Mouse (Mus musculus): ENCODE results near the gene Kcna3. TPM values are rescaled to one million over a fixed set of nuclear protein-coding genes. Genes with fewer than 3 reads are reported as not detected.

Gene Kcna3
- polyA plus RNA-seq, 1 experiment = 151 TPM

DNA sequence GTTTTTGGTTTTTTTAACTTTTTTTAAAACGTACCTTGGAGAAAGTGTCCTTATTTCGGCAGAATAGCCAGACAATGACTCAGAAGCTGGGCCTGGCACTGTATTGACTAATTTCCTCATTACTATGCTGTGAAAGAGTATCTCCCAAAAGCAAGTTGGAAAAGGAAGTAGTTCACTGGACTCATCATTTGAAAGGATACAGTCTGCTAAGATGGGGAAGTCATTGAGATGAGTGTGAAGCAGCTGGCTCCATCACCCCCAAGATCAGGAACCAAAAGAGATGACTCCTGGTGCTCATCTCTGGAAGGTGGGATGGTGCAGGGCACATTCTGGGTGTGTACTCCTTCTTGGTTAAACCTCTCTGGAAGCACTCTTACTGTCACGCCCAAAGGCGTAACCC, 51.4 kb downstream of the Kcna3 start:
- no peak for DNase-seq
- H3K36me3 ChIP-seq (ENCODE audit: control insufficient read depth, insufficient read depth, low read length) = no peaks in the 10 kb centered on the region
- no peak overlapping the region for H3K4me3 ChIP-seq (ENCODE audit: control insufficient read depth, insufficient read depth, low read length)
- WGBS = 99% methylated on average over 4 of the region's 4 CpGs
- no peak overlapping the region for H3K27ac ChIP-seq (ENCODE audit: control insufficient read depth, insufficient read depth, low read length)
- no peaks in the 10 kb centered on the region for H3K27me3 ChIP-seq (ENCODE audit: control insufficient read depth, insufficient read depth, low read length)
- TF ChIP-seq CTCF (IDR thresholded peaks at IDR 0.05; ENCODE audit: borderline replicate concordance, control insufficient read depth, extremely low read depth, insufficient read depth, low read length, poor library complexity) (no peak), POLR2A (IDR thresholded peaks at IDR 0.05; ENCODE audit: control insufficient read depth, extremely low read depth, insufficient read depth, low read length, poor library complexity) (no peak)
- H3K4me1 ChIP-seq (replicated peaks; ENCODE audit: control insufficient read depth, insufficient read depth, low read length) = peaks cover 28% of the 10 kb centered on the region

Other genes with a start within 250 kb of the Kcna3 start
- 65.0 and 76.9 TPM in 2 replicates for gene Cd53, start 246.0 kb upstream of the Kcna3 start, polyA plus RNA-seq (2012; rRNA removed)
- 0.09 TPM in 1 of 2 replicates, not detected in the other for gene Olfr266, start 209.9 kb upstream of the Kcna3 start, polyA plus RNA-seq (2012; rRNA removed)
- 5.6 and 7.0 TPM in 2 replicates for gene Kcna2, start 65.0 kb downstream of the Kcna3 start, polyA plus RNA-seq (2012; rRNA removed)
- gene Kcna10, start 146.9 kb downstream of the Kcna3 start, polyA plus RNA-seq (2012; rRNA removed) = not detected in 2 replicates
- 0.64 and 0.85 TPM in 2 replicates for gene Cym, start 185.6 kb downstream of the Kcna3 start, polyA plus RNA-seq (2012; rRNA removed)
- 0.53 and 0.54 TPM in 2 replicates for gene A630076J17Rik, start 194.4 kb downstream of the Kcna3 start, polyA plus RNA-seq (2012; rRNA removed)
- 0.10 and 0.70 TPM in 2 replicates for gene Prok1, start 203.5 kb downstream of the Kcna3 start, polyA plus RNA-seq (2012; rRNA removed)
- gene Lamtor5, start 242.7 kb downstream of the Kcna3 start, polyA plus RNA-seq (2012; rRNA removed) = 109 and 126 TPM in 2 replicates